Mouse (Mus musculus): ENCODE data around the gene Ntrk2. TPM values are rescaled to one million over a fixed set of nuclear protein-coding genes. Genes with fewer than 3 reads are reported as not detected.

The Ntrk2 gene
- not detected in 2 replicates for total RNA-seq (2017)

DNA sequence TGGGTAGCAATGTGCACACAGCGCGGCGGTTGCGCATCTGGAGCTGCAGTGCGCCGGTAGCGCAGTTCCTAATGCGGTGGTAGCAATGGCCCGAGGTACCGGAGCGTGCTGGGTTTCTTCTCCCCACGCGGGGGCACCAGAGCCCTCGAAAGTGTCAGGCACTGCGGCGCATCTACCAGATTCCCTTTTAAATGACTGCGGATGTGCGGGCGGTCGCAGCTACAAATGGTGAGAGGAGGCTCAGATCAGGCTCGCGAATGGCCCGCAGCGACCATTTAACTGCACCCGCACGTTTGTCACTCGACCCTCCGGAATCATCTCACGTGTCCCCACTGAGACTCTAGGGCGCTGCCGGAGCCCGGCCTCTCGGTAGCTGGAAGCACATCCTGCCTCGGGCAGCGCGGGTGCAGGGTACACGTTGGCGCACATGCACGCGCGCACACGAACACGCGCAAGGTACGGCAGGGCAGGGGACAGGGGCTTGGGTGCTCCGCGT is at the start of gene Ntrk2:
Gene Ntrk2 (plus strand): TSS at position 173 of the 496 bp plus-strand sequence.
- ATAC-seq (replicated peaks in 1 of 2; ENCODE audit: insufficient read depth in 1 of 2, low FRiP score in 2 of 2, low TSS enrichment in 1 of 2, low read depth in 1 of 2, poor library complexity in 2 of 2, severe bottlenecking in 2 of 2), result peak; percentile 89 to 92

DNA sequence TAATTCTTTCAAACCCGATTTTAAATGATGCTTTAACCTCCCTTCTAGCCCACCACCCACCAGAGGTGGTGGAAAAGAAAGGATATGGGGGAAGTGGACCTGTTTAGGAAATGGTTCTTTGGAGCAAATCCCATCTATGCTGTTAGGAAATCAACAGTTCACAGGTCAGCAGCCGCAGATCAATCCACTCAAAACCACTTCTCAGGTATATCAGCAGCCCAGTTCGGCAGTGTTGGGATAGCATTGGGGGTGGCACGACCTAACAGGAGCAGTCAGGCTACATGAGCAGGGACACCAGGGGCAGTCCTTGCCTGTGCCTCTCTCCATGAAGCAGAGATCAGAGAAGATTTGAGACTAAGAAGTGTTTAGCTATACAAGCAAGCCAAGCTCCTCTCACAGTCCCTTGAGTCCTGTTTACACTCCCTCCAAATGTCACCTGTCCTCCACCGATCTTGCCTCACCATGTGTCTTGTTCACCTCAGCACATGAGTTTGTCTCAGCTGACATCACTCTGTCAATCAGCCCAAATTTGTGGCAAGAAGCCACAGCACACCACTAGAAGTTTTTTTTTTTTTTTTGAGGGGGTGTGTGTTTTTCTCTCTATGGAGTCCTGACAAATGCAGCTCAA is 45.3 kb upstream of the Ntrk2 start:
- ATAC-seq (replicated peaks in 1 of 2; ENCODE audit: insufficient read depth in 1 of 2, low FRiP score in 2 of 2, low TSS enrichment in 1 of 2, low read depth in 1 of 2, poor library complexity in 2 of 2, severe bottlenecking in 2 of 2), result no peak

DNA sequence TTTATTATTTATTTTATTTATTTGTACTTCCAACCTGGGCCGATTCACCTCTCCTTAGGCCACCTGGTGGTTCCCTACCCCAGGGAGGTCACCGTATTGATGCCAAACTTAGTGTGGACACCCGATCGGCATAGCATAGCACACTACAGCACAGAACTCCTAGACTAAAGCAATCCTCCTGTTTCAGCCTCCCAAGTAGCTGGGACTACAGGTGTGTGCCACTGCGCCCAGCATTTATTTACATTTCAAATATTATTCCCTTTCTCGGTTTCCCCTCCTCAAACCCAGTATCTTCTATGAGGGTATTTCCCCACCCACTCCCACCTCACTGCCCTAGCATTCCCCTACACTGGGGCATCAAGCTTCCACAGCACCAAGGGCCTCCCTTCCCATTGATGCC is 38.1 kb upstream of the Ntrk2 start:
- peak in 1 of 2 experiments; percentile 99; a peak in 2 of 4 replicates for ATAC-seq (replicated peaks in 1 of 2; ENCODE audit: insufficient read depth in 1 of 2, low FRiP score in 2 of 2, low TSS enrichment in 1 of 2, low read depth in 1 of 2, poor library complexity in 2 of 2, severe bottlenecking in 2 of 2)

DNA sequence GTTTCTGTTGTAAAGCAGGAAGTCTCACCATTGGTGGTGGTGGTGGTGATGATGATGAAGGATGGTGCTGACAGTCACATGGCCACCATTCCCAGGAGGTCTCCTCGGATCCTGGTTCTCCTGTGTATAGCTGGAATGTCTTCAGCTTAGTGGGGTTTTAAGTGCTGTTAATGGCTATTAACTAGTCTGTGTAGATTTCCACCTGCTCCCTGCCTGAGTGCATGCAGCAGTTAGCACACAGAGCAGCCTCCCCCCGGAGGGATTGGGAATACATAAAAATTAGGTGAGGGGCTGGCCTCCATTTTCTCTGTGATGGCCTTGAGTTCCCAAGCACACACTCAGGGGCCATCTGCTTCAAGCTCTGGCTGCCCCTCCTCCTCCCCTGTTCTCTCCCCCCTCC is 36.9 kb upstream of the Ntrk2 start:
- ATAC-seq (replicated peaks in 1 of 2; ENCODE audit: insufficient read depth in 1 of 2, low FRiP score in 2 of 2, low TSS enrichment in 1 of 2, low read depth in 1 of 2, poor library complexity in 2 of 2, severe bottlenecking in 2 of 2), result no peak

GRCm38 (mm10) chr13:58779261-58779660 is 27.1 kb upstream of the Ntrk2 start:
- no peak for ATAC-seq (replicated peaks in 1 of 2; ENCODE audit: insufficient read depth in 1 of 2, low FRiP score in 2 of 2, low TSS enrichment in 1 of 2, low read depth in 1 of 2, poor library complexity in 2 of 2, severe bottlenecking in 2 of 2)

DNA sequence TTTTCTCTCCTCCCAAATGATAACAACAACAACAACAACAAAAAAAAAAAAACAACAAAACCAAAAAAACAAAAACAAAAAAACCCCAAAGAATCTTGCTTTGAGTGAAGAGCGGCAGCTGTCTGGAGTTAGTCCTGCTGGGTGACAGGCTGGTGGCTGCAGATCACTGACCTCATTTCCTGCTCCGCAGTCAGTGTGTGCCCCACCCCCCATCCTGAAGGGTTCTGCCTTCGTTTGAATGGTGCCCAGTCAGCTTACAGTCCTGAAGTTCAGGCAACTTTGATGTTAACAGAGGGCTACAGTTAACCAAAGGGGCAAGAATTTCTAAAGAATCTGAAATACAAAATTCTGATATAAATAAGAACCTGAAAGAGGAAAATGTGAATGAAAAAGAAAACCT is 19.9 kb upstream of the Ntrk2 start:
- no peak for ATAC-seq (replicated peaks in 1 of 2; ENCODE audit: insufficient read depth in 1 of 2, low FRiP score in 2 of 2, low TSS enrichment in 1 of 2, low read depth in 1 of 2, poor library complexity in 2 of 2, severe bottlenecking in 2 of 2)

DNA sequence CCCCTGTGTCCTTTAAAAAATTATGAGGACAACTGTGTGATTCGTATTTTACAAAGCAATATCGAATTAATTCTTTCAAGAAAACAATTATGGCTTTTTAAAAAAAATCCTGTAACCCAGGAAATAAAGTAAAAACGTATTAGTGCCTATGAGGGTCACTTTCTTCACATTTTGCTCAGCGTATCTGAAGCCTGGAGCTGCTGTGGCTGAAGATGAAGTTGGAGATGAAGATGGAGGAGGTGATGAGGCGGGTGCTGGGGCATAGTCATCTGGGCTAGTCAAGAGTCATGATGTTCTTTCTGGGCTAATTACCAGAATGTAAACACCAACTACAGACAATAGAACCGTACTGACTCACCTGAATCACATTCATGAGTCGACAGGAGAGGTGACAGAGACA is 15.6 kb upstream of the Ntrk2 start:
- ATAC-seq (replicated peaks in 1 of 2; ENCODE audit: insufficient read depth in 1 of 2, low FRiP score in 2 of 2, low TSS enrichment in 1 of 2, low read depth in 1 of 2, poor library complexity in 2 of 2, severe bottlenecking in 2 of 2), result no peak

DNA sequence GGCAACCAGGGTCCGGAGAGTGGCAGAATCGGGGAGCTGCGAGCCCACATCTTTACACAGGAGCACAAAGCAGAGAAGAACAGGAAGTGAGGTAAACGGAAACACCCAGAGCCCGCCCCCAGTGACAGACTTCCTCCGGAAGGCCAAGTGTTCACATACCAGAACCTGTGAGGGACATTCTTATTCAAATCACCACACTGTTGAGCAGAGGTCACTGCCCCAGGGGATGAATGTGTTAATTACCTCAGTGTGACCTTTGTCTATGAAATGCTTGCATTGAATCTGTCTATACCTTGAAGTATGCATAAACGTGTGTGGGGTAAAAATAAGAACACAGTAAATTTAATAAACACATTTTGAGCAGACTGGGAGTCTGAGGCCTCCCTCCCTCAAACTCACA is 9.0 kb upstream of the Ntrk2 start:
- no peak for ATAC-seq (replicated peaks in 1 of 2; ENCODE audit: insufficient read depth in 1 of 2, low FRiP score in 2 of 2, low TSS enrichment in 1 of 2, low read depth in 1 of 2, poor library complexity in 2 of 2, severe bottlenecking in 2 of 2)

DNA sequence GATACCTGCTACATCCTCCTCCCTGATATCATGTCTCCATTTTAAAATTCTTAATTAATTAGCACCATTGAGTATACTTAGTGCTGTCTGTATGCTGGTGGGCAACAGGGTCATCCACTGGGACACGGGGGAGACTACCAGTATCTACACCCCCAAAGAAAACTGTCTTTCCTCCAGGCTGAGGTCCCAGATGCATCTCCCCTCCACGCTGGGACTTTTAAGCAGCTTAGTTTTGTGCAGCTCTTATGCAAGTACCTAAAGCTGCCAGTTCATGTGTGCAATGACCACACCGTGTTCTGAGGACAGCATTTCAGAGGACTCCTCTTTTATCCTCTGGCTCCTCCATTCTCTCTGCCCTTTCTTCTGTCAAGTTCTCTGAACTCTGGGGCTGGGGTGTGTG is 5.1 kb upstream of the Ntrk2 start:
- ATAC-seq (replicated peaks in 1 of 2; ENCODE audit: insufficient read depth in 1 of 2, low FRiP score in 2 of 2, low TSS enrichment in 1 of 2, low read depth in 1 of 2, poor library complexity in 2 of 2, severe bottlenecking in 2 of 2), result no peak

DNA sequence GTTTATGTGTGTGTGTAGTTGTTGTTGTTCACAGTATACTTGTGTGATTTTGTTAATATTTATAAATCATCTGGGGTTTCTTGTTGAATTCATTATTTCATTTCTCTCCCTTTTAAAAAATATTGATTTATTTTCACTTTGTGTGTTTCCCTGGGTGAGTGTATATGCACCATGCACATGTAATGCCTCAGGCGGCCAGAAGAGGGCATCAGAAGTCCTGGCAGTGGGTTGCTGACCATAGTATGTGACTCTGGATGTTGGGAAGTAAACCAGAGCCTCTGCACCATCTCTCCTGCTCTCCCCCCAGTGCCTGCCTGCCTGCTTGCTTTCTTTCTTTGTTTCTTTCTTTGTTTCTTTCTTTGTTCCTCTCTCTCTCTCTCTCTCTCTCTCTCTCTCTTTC is 2.5 kb upstream of the Ntrk2 start:
- no peak for ATAC-seq (replicated peaks in 1 of 2; ENCODE audit: insufficient read depth in 1 of 2, low FRiP score in 2 of 2, low TSS enrichment in 1 of 2, low read depth in 1 of 2, poor library complexity in 2 of 2, severe bottlenecking in 2 of 2)

DNA sequence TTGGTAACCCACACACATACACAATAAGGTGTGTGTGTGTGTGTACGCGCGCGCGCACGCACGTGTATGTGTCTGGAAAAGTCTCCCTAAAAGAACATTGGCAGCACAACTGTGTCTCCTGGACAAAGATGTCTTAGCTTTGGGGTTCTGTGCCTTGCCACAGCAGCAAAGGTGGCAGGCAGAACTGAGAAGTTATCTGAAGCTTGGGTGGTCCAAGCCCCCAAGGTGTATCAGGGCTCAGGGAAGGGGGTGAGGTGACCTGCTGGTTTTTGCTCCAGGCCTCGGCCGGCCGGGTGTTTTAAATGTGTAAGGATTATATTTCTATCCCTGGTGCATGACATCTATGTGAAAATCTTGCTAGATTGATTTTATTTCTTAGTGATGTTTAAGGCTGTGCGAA is 536 bp upstream of the Ntrk2 start:
- no peak for ATAC-seq (replicated peaks in 1 of 2; ENCODE audit: insufficient read depth in 1 of 2, low FRiP score in 2 of 2, low TSS enrichment in 1 of 2, low read depth in 1 of 2, poor library complexity in 2 of 2, severe bottlenecking in 2 of 2)

- no peak for ATAC-seq (replicated peaks in 1 of 2; ENCODE audit: insufficient read depth in 1 of 2, low FRiP score in 2 of 2, low TSS enrichment in 1 of 2, low read depth in 1 of 2, poor library complexity in 2 of 2, severe bottlenecking in 2 of 2)
Observed at GRCm38 (mm10) chr13:58806896-58807628, 693 bp downstream of the Ntrk2 start.

DNA sequence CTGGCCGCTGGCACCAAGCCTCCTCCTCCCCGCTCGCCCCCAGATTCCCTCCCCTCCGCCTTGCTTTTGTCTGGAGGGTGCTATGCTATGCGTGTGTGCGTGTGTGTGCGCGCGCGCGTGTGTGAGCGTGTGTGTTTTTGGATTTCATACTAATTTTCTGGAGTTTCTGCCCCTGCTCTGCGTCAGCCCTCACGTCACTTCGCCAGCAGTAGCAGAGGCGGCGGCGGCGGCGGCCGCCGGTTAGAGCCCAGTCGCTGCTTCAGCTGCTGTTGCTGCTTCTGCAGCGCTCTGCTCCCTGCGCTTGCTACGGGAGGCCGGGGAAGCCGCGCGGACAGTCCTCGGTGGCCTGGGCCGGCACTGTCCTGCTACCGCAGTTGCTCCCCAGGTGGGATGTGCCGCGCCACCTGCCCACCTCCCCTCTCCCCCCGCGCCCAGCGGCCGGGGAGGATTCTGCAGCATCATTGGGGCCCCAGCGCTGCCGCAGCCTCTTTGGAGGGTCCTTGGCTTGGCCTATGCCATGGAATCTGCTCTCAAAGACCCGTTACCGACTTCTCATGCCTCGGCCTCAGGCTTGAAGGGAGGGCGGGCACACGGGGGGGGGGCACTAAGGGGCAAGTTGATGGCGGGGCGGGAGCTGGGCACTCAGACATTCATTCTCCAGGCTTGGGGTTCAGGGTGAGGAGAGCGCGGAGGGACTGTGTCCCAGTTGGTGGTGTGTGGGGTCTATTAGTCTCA is 1.4 kb downstream of the Ntrk2 start:
- no peak for ATAC-seq (replicated peaks in 1 of 2; ENCODE audit: insufficient read depth in 1 of 2, low FRiP score in 2 of 2, low TSS enrichment in 1 of 2, low read depth in 1 of 2, poor library complexity in 2 of 2, severe bottlenecking in 2 of 2)

DNA sequence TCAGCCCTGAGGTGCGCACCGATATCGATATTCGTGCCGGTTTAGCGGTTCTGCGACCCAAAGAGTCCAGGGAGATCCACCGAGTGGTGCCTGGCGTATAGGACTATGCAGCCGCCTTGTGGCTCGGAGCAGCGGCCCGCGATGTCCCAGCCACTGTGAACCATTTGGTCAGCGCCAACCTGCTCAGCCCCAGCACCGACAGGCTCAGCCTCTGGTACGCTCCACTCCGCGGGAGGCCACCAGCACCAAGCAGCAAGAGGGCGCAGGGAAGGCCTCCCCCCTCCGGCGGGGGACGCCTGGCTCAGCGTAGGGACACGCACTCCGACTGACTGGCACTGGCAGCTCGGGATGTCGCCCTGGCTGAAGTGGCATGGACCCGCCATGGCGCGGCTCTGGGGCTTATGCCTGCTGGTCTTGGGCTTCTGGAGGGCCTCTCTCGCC is 2.0 kb downstream of the Ntrk2 start:
- ATAC-seq (replicated peaks in 1 of 2; ENCODE audit: insufficient read depth in 1 of 2, low FRiP score in 2 of 2, low TSS enrichment in 1 of 2, low read depth in 1 of 2, poor library complexity in 2 of 2, severe bottlenecking in 2 of 2), result no peak

DNA sequence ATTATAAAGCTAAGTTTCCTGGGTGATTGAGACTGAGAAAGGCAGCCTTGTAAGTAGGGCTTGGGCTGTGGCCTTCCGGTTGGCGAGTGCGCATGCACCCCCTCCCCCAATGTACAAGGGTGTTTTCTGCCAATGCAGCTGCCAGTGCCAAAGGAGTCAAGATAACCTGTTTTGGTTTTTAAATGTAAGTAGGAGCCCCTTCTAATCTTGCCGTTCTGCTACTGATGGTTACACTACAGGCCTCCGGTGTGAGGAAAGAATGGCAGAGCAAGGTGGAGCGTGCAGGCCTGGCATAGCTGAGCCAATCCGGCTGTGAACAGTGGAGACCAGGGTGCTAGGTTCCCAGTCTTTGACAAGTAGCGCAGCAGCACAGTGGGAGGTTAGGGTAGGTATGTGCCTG is 3.6 kb downstream of the Ntrk2 start:
- ATAC-seq (replicated peaks in 1 of 2; ENCODE audit: insufficient read depth in 1 of 2, low FRiP score in 2 of 2, low TSS enrichment in 1 of 2, low read depth in 1 of 2, poor library complexity in 2 of 2, severe bottlenecking in 2 of 2), result no peak

GRCm38 (mm10) chr13:58824752-58825151 is 18.4 kb downstream of the Ntrk2 start:
- no peak for ATAC-seq (replicated peaks in 1 of 2; ENCODE audit: insufficient read depth in 1 of 2, low FRiP score in 2 of 2, low TSS enrichment in 1 of 2, low read depth in 1 of 2, poor library complexity in 2 of 2, severe bottlenecking in 2 of 2)

DNA sequence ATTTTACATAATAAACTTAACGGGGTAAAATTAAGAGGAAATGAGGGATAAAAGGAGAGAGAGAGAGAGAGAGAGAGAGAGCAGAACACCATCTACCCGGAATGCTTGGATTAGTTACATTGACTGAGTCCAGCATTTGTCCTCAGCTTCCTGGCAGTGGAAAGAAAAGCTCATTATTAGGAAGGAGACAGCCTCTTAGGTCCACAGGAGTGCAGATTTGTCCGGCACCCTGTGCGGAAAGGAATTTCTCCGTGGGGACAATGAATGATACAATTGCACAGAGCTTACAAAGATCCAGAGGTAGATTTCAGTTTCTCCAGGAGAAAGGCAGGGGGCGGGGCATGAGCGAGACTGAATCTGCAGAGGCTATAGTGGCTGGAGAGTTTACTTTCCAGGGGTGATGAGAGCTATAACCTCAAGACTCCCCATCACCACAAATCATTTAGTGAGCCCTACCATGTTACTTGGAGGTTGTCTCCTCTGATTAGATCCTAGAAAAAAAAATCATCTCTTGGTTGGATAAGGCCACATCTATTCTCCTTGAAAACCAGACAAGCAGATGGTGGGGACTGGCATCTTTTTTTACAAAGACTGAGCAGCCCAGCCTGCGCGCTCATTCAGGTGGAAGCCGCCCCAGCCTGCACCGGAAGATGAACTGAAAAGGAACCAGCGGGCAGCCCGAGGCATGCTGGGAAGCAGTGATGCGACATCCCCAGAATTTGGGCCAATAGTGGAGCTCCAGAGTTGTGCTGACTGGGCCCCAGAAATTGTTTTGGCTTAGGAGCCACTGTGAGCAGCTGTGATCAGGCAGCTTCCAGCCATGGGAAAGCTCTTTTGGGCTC is 20.2 kb downstream of the Ntrk2 start:
- ATAC-seq (replicated peaks in 1 of 2; ENCODE audit: insufficient read depth in 1 of 2, low FRiP score in 2 of 2, low TSS enrichment in 1 of 2, low read depth in 1 of 2, poor library complexity in 2 of 2, severe bottlenecking in 2 of 2), result no peak
